ENCODE assay signal across 8 mouse cellular contexts in the genomic region with DNA sequence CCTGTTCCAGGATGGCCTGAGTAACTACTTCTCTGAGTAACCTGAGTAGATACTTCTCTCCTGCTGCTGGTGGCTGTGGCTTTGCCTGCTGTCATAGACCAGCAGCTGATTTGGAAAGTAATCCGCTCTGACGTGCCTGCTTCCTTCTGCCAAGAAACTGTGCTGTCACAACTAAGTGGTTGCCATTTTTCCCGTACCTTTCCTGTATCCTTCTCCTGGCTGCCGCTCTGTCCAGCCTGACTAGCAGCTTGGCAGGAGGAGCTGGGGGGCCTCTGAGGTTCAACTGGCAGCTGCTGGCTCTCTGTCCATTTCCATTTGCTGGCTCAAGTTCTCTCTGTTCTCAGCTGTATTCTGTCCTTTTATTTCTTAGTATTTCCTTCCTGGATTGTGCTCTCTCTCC.
A peak's percentile ranks its signal among the peaks of the same experiment; 100 is the strongest.
DNase-seq lines count a peak whose midpoint lies in the region; ATAC-seq and TF ChIP-seq lines count a peak whose summit lies in the region.

No protein-coding gene starts in this region.

- TF ChIP-seq POLR2A in myocyte (IDR thresholded peaks at IDR 0.05; ENCODE audit: insufficient read length, low read depth), result no peak

- peaks cover 31% of the 10 kb centered on the region for H3K36me3 ChIP-seq in embryonic facial prominence, embryonic 15.5 days
- H3K36me3 ChIP-seq in myocyte (ENCODE audit: control insufficient read depth, insufficient read depth), result peaks cover 16% of the 10 kb centered on the region

- no peaks in the 10 kb centered on the region for H3K9me3 ChIP-seq in embryonic facial prominence, embryonic 15.5 days (replicated peaks)

- H3K27me3 ChIP-seq in embryonic facial prominence, embryonic 15.5 days, result no peaks in the 10 kb centered on the region
- H3K27me3 ChIP-seq in myocyte (ENCODE audit: control insufficient read depth, insufficient read depth, insufficient read length), result no peaks in the 10 kb centered on the region

- H3K9ac ChIP-seq in embryonic facial prominence, embryonic 15.5 days, result no peak overlapping the region

- H3K4me1 ChIP-seq in embryonic facial prominence, embryonic 15.5 days, result no peaks in the 10 kb centered on the region

- H3K79me2 ChIP-seq in myocyte (ENCODE audit: control insufficient read depth, insufficient read depth), result no peaks in the 10 kb centered on the region

- intact Hi-C loops in left cerebral cortex, postnatal 4 days (cut with DNase I), result no loop called here
- intact Hi-C loops in left cerebral cortex, postnatal 36 days (cut with DNase I), result no loop called here

- 46% methylated on average over 4 of the region's 4 CpGs for WGBS in embryonic facial prominence, embryonic 15.5 days

- peak; percentile 63 for ATAC-seq in embryonic facial prominence, embryonic 15.5 days (ENCODE audit: insufficient number of reproducible peaks, low FRiP score, low TSS enrichment, low read depth)

- no peak overlapping the region for H3ac ChIP-seq in myocyte (ENCODE audit: control insufficient read depth, insufficient read length)

- 0 out of 2 replicates have a peak overlapping the region, but pooled peaks have one; percentile 31 for H3K27ac ChIP-seq in embryonic facial prominence, embryonic 15.5 days (replicated peaks)

- H3K4me3 ChIP-seq in embryonic facial prominence, embryonic 15.5 days (replicated peaks), result no peak overlapping the region
- H3K4me3 ChIP-seq in myocyte, result no peak overlapping the region

- peak; percentile 89 for DNase-seq in left cerebral cortex, postnatal 4 days
- DNase-seq in left cerebral cortex, postnatal 36 days (ENCODE audit: low spot score in 2 of 2), result no peak
- peak; percentile 88 for DNase-seq in cerebellum, adult 11-12 months
- DNase-seq in heart, postnatal 4 days, result peak; percentile 77
- DNase-seq in embryo, embryonic 9.5 days (ENCODE audit: extremely low spot score), result no peak
- DNase-seq in left cerebral cortex, adult 11 months (ENCODE audit: low spot score), result no peak

- no peak overlapping the region for H3K4me2 ChIP-seq in embryonic facial prominence, embryonic 15.5 days (replicated peaks)
- H3K4me2 ChIP-seq in myocyte (ENCODE audit: low read depth), result no peak overlapping the region

TF ChIP-seq in myocyte, 11 proteins besides CTCF, POLR2A, EP300 and RAD21:
- TF ChIP-seq MYOD1 (IDR thresholded peaks at IDR 0.05; ENCODE audit: control insufficient read depth in 1 of 3, insufficient read length in 2 of 3, low read depth in 2 of 3), result peak in 2 of 3 experiments; percentile 31 to 61
- no peak for TF ChIP-seq CEBPB (IDR thresholded peaks at IDR 0.05; ENCODE audit: insufficient read depth, poor library complexity, severe bottlenecking)
- TF ChIP-seq MYOG (IDR thresholded peaks at IDR 0.05; ENCODE audit: control insufficient read depth in 1 of 3, insufficient read depth in 1 of 3, insufficient read length in 2 of 3, low read depth in 2 of 3), result peak in 1 of 3 experiments; percentile 33
- no peak for TF ChIP-seq TCF3 (IDR thresholded peaks at IDR 0.05; ENCODE audit: insufficient read length, low read depth)
- no peak for TF ChIP-seq E2F4 (IDR thresholded peaks at IDR 0.05; ENCODE audit: insufficient read depth)

Comparison
In these comparisons a context has a peak if more than half of its experiments do, and no peak if none do; other contexts are left out.
1. DNase-seq: peak in left cerebral cortex, postnatal 4 days (single experiment), cerebellum, adult 11-12 months (single experiment) and heart, postnatal 4 days (single experiment); none in left cerebral cortex, postnatal 36 days (0 of 2), embryo, embryonic 9.5 days (single experiment) and left cerebral cortex, adult 11 months (single experiment).